Mouse (Mus musculus) MEL (cell line): ENCODE results near the gene Gas7. TPM values are rescaled to one million over a fixed set of nuclear protein-coding genes. Genes with fewer than 3 reads are reported as not detected.

Experiments used
- DNase-seq: peaks from one replicate; pipeline ENCODE4 v3.0.0; 2011; ENCODE audit warnings: low read depth, low spot score
- H3K27ac ChIP-seq: 2 replicates; pipeline ENCODE4 v1.5.1; 2012; ENCODE audit warnings: low read depth, mild to moderate bottlenecking, control low read depth, low read length, moderate library complexity; ENCODE audit not compliant: control insufficient read depth
- H3K27me3 ChIP-seq, 2 experiments: fragments of 150-350 bp in 1 of 2; sonication (generic) in 1 of 2; 2 replicates each; pipeline ENCODE4 v1.6.1; 2012; ENCODE audit warnings: low read length in 2 of 2, mild to moderate bottlenecking in 2 of 2, improper control_type of control experiment in 1 of 2, moderate library complexity in 1 of 2; ENCODE audit not compliant: insufficient read depth in 2 of 2, control insufficient read depth in 1 of 2
- H3K36me3 ChIP-seq, 2 experiments: 2 replicates each; pipeline ENCODE4 v1.6.1; 2012 to 2014; ENCODE audit warnings: low read length in 2 of 2, improper control_type of control experiment in 1 of 2, inconsistent platforms in 1 of 2, mild to moderate bottlenecking in 1 of 2; ENCODE audit not compliant: insufficient read depth in 2 of 2, control insufficient read depth in 1 of 2
- H3K4me1 ChIP-seq, 2 experiments: fragments of 150-350 bp in 1 of 2; sonication (generic) in 1 of 2; 2 replicates each; pipeline ENCODE4 v1.6.1; 2012; ENCODE audit warnings: low read length in 2 of 2, improper control_type of control experiment in 1 of 2, mild to moderate bottlenecking in 1 of 2; ENCODE audit not compliant: insufficient read depth in 2 of 2, control insufficient read depth in 1 of 2
- H3K4me3 ChIP-seq, 2 experiments: fragments of 150-350 bp in 1 of 2; sonication (generic) in 1 of 2; 2 replicates each; pipeline ENCODE4 v1.5.1; 2012; ENCODE audit warnings: low read depth in 2 of 2, low read length in 2 of 2, mild to moderate bottlenecking in 2 of 2, moderate library complexity in 2 of 2, control low read depth in 1 of 2, improper control_type of control experiment in 1 of 2; ENCODE audit not compliant: control insufficient read depth in 1 of 2, insufficient read depth in 1 of 2
- H3K79me2 ChIP-seq: 2 replicates; pipeline ENCODE4 v1.6.1; 2012; ENCODE audit warnings: mild to moderate bottlenecking, low read length, moderate library complexity; ENCODE audit not compliant: control insufficient read depth, poor library complexity, insufficient read depth
- H3K9ac ChIP-seq: 2 replicates; pipeline ENCODE4 v1.6.1; 2012; ENCODE audit warnings: low read depth, mild to moderate bottlenecking, control low read depth, low read length, moderate library complexity; ENCODE audit not compliant: control insufficient read depth, poor library complexity, severe bottlenecking
- H3K9me3 ChIP-seq: fragments of 150-350 bp; sonication (generic); replicated peaks from 2 replicates; pipeline ENCODE4 v1.6.1; 2012; ENCODE audit warnings: mild to moderate bottlenecking, low read length, improper control_type of control experiment, moderate library complexity; ENCODE audit not compliant: insufficient read depth
- BHLHE40 ChIP-seq: IDR thresholded peaks from 2 replicates; pipeline ENCODE4 v1.6.1; 2012; ENCODE audit warnings: low read depth, mild to moderate bottlenecking, inconsistent platforms, low read length, improper control_type of control experiment, borderline replicate concordance
- CHD1 ChIP-seq: IDR thresholded peaks from 2 replicates; pipeline ENCODE4 v1.6.1; 2012; ENCODE audit warnings: low read depth, mild to moderate bottlenecking, inconsistent platforms, low read length, improper control_type of control experiment
- CHD2 ChIP-seq: IDR thresholded peaks from 2 replicates; pipeline ENCODE4 v1.6.1; 2011; ENCODE audit warnings: low read length, improper control_type of control experiment
- E2F4 ChIP-seq: IDR thresholded peaks from 2 replicates; pipeline ENCODE4 v1.6.1; 2011; ENCODE audit warnings: low read depth, low read length, improper control_type of control experiment, borderline replicate concordance
- ELF1 ChIP-seq: IDR thresholded peaks from 2 replicates; pipeline ENCODE4 v1.6.1; 2014; ENCODE audit warnings: low read depth, mild to moderate bottlenecking, inconsistent platforms, low read length, improper control_type of control experiment, moderate library complexity
- EP300 ChIP-seq, 2 experiments: IDR thresholded peaks; 2 replicates each; pipeline ENCODE4 v1.6.1; 2011; ENCODE audit warnings: improper control_type of control experiment in 2 of 2, low read length in 2 of 2, low read depth in 1 of 2, mild to moderate bottlenecking in 1 of 2
- ETS1 ChIP-seq: IDR thresholded peaks from 2 replicates; pipeline ENCODE4 v1.6.1; 2012; ENCODE audit warnings: low read depth, mild to moderate bottlenecking, inconsistent platforms, low read length, improper control_type of control experiment, moderate library complexity
- HCFC1 ChIP-seq: IDR thresholded peaks from 2 replicates; pipeline ENCODE4 v1.6.1; 2012; ENCODE audit warnings: low read depth, mild to moderate bottlenecking, inconsistent platforms, low read length, improper control_type of control experiment, moderate library complexity
- JUND ChIP-seq: IDR thresholded peaks from 2 replicates; pipeline ENCODE4 v1.6.1; 2011; ENCODE audit warnings: low read depth, mild to moderate bottlenecking, improper control_type of control experiment, low read length
- MAFK ChIP-seq: IDR thresholded peaks from 2 replicates; pipeline ENCODE4 v1.6.1; 2011; ENCODE audit warnings: low read depth, mild to moderate bottlenecking, low read length, improper control_type of control experiment, borderline replicate concordance
- MAX ChIP-seq: IDR thresholded peaks from 2 replicates; pipeline ENCODE4 v1.6.1; 2011; ENCODE audit warnings: low read length, improper control_type of control experiment
- MXI1 ChIP-seq: IDR thresholded peaks from 2 replicates; pipeline ENCODE4 v1.6.1; 2011; ENCODE audit warnings: mild to moderate bottlenecking, low read depth, low read length, improper control_type of control experiment
- MYB ChIP-seq: IDR thresholded peaks from 2 replicates; pipeline ENCODE4 v1.6.1; 2011; ENCODE audit warnings: mild to moderate bottlenecking, low read depth, low read length, improper control_type of control experiment
- MYC ChIP-seq: IDR thresholded peaks from 2 replicates; pipeline ENCODE4 v1.6.1; 2011; ENCODE audit warnings: low read depth, mild to moderate bottlenecking, low read length, improper control_type of control experiment, moderate library complexity
- NELFE ChIP-seq: IDR thresholded peaks from 2 replicates; pipeline ENCODE4 v1.6.1; 2011; ENCODE audit warnings: low read depth, low read length, improper control_type of control experiment
- NRF1 ChIP-seq: IDR thresholded peaks from 2 replicates; pipeline ENCODE4 v1.6.1; 2014; ENCODE audit warnings: low read depth, mild to moderate bottlenecking, inconsistent platforms, low read length, improper control_type of control experiment, moderate library complexity; ENCODE audit not compliant: poor library complexity, insufficient read depth, severe bottlenecking
- POLR2AphosphoS2 ChIP-seq: IDR thresholded peaks from 2 replicates; pipeline ENCODE4 v1.6.1; 2011; ENCODE audit warnings: low read length, improper control_type of control experiment
- POLR2AphosphoS5 ChIP-seq: IDR thresholded peaks from 2 replicates; pipeline ENCODE4 v1.6.1; 2012; ENCODE audit warnings: low read depth, borderline replicate concordance, mild to moderate bottlenecking, inconsistent platforms, low read length, moderate library complexity, mixed read lengths
- RCOR1 ChIP-seq: IDR thresholded peaks from 2 replicates; pipeline ENCODE4 v1.6.1; 2012; ENCODE audit warnings: low read depth, mild to moderate bottlenecking, inconsistent platforms, low read length, improper control_type of control experiment
- TAL1 ChIP-seq: IDR thresholded peaks from 2 replicates; pipeline ENCODE4 v1.6.1; 2012; ENCODE audit warnings: mild to moderate bottlenecking, inconsistent platforms, low read length, moderate library complexity, mixed read lengths
- TBP ChIP-seq: IDR thresholded peaks from 2 replicates; pipeline ENCODE4 v1.8.0; 2011; ENCODE audit warnings: low read depth, low read length, improper control_type of control experiment
- UBTF ChIP-seq: IDR thresholded peaks from 2 replicates; pipeline ENCODE4 v1.6.1; 2012; ENCODE audit warnings: low read depth, mild to moderate bottlenecking, inconsistent platforms, low read length, improper control_type of control experiment, moderate library complexity, borderline replicate concordance; ENCODE audit not compliant: insufficient read depth
- USF1 ChIP-seq: IDR thresholded peaks from 2 replicates; pipeline ENCODE4 v1.6.1; 2014; ENCODE audit warnings: low read depth, mild to moderate bottlenecking, inconsistent platforms, low read length, improper control_type of control experiment, moderate library complexity
- USF2 ChIP-seq, 2 experiments: IDR thresholded peaks; 2 replicates each; pipeline ENCODE4 v1.6.1; 2011 to 2012; ENCODE audit warnings: improper control_type of control experiment in 2 of 2, low read length in 2 of 2, borderline replicate concordance in 1 of 2, inconsistent platforms in 1 of 2, low read depth in 1 of 2, mild to moderate bottlenecking in 1 of 2; ENCODE audit not compliant: insufficient read depth in 1 of 2
- ZKSCAN1 ChIP-seq: IDR thresholded peaks from 2 replicates; pipeline ENCODE4 v1.6.1; 2012; ENCODE audit warnings: low read depth, mild to moderate bottlenecking, inconsistent platforms, low read length, improper control_type of control experiment, moderate library complexity
- ZNF384 ChIP-seq: IDR thresholded peaks from 2 replicates; pipeline ENCODE4 v1.6.1; 2012; ENCODE audit warnings: low read depth, mild to moderate bottlenecking, inconsistent platforms, low read length, improper control_type of control experiment
- polyA plus RNA-seq, 2 experiments: library from polyadenylated mRNA; stranded (reverse) in 1 of 2; unstranded in 1 of 2; fragments of >175 nt in 1 of 2; fragments of >200 nt in 1 of 2; gene quantifications; 2 replicates each; pipeline versions ENCODE4 v1.2.1 to v1.2.4; 2012; ENCODE audit warnings: low replicate concordance in 2 of 2, low read depth in 1 of 2; ENCODE audit not compliant: insufficient read length in 2 of 2, insufficient read depth in 1 of 2, missing spikeins in 1 of 2
- total RNA-seq: library from RNA; depleted of rRNA; stranded (reverse); fragments of 300-350 nt; gene quantifications from 2 replicates; pipeline ENCODE4 v1.2.3, GENCODE M21; 2012

Gene Gas7
- total and polyA plus RNA-seq, 3 experiments: 0.04 TPM; not detected in 2

GRCm38 (mm10) chr11:67653521-67654090 lies 198.4 kb downstream of the Gas7 start:
- TF ChIP-seq NELFE: no peak
- no peak for TF ChIP-seq E2F4
- no peak for TF ChIP-seq USF1
- no peak for TF ChIP-seq NRF1
- no peak for TF ChIP-seq JUND
- no peak for TF ChIP-seq ETS1
- no peak for TF ChIP-seq ZNF384
- TF ChIP-seq CHD1: no peak
- no peak for TF ChIP-seq MYC
- no peak for TF ChIP-seq ZKSCAN1
- no peak for TF ChIP-seq EP300 (IDR thresholded peaks at IDR 0.05; ENCODE audit: low read depth in 1 of 2, low read length in 2 of 2)
- TF ChIP-seq TBP: no peak
- TF ChIP-seq USF2 (IDR thresholded peaks at IDR 0.05; ENCODE audit: borderline replicate concordance in 1 of 2, insufficient read depth in 1 of 2, low read depth in 1 of 2, low read length in 2 of 2): no peak
- TF ChIP-seq ELF1: no peak
- H3K27ac ChIP-seq: no peak overlapping the region

GRCm38 (mm10) chr11:67654514-67654913 lies 199.3 kb downstream of the Gas7 start:
- Histone ChIP-seq H3K9ac (no peak overlapping the region), H3K79me2 (no peaks in the 10 kb centered on the region), H3K4me1 (no peaks in the 10 kb centered on the region), H3K27ac (no peak overlapping the region), H3K27me3 (no peaks in the 10 kb centered on the region), H3K9me3 (no peaks in the 10 kb centered on the region), H3K36me3 (no peaks in the 10 kb centered on the region), H3K4me3 (no peak overlapping the region)
- TF ChIP-seq MAX: no peak
- no peak for TF ChIP-seq ELF1
- no peak for TF ChIP-seq MYB
- TF ChIP-seq UBTF: no peak
- no peak for TF ChIP-seq TAL1
- no peak for TF ChIP-seq POLR2AphosphoS2
- TF ChIP-seq MXI1: no peak
- TF ChIP-seq NELFE: no peak
- no peak for TF ChIP-seq MYC
- TF ChIP-seq BHLHE40: no peak
- TF ChIP-seq POLR2AphosphoS5: no peak
- TF ChIP-seq HCFC1: no peak
- TF ChIP-seq CHD2: no peak
- TF ChIP-seq RCOR1: no peak
- no peak for TF ChIP-seq MAFK
- no peak for TF ChIP-seq TBP
- no peak for DNase-seq

More at GRCm38 (mm10) chr11:67653521-67654090, 198.4 kb downstream of the Gas7 start:
- no peak for DNase-seq
- H3K27me3 ChIP-seq: no peaks in the 10 kb centered on the region
- H3K9me3 ChIP-seq: no peaks in the 10 kb centered on the region
- H3K4me3 ChIP-seq: no peak overlapping the region
- H3K79me2 ChIP-seq: no peaks in the 10 kb centered on the region
- no peaks in the 10 kb centered on the region for H3K4me1 ChIP-seq
- no peaks in the 10 kb centered on the region for H3K36me3 ChIP-seq
- H3K9ac ChIP-seq: no peak overlapping the region
